In genomic region chr14:75064520-75064919, GRCm38 (mm10) we compare ENCODE assay signal across 13 mouse cellular contexts. TPM values are rescaled to one million over a fixed set of nuclear protein-coding genes. Genes with fewer than 3 reads are reported as not detected.
DNase-seq lines count a peak whose midpoint lies in the region; ATAC-seq and TF ChIP-seq lines count a peak whose summit lies in the region.
"Had no signal": no experiment of that assay in that cellular context is flagged by ENCODE, and none has a peak within 500 bp of the region (broad histone marks: within the 10 kb centered on the region; RNA-seq: fewer than 3 reads in every experiment).

No protein-coding gene starts in this region.

- no peak overlapping the region for H3K4me2 ChIP-seq in intestine, embryonic 16.5 days (ENCODE audit: low read depth, low read length)
- H3K4me2 ChIP-seq: midbrain, embryonic 12.5 days had no signal

- whole genome bisulfite sequencing in intestine, embryonic 16.5 days = 75% methylated on average over 7 of the region's 7 CpGs
- WGBS in thymus, adult 2 months = 92% methylated on average over 7 of the region's 7 CpGs

- in situ Hi-C loops in ES-E14 (cut with MboI; ENCODE audit: low sequenced_read_pairs in 2 of 2, unreplicated experiment in 2 of 2) = no loop called here

- no peaks in the 10 kb centered on the region for H3K27me3 ChIP-seq in intestine, embryonic 16.5 days (replicated peaks; ENCODE audit: control insufficient read depth, insufficient read depth, low read length)
- peaks cover 35% of the 10 kb centered on the region for H3K27me3 ChIP-seq in megakaryocyte, embryonic 14.5 days (replicated peaks)
- no peaks in the 10 kb centered on the region for H3K27me3 ChIP-seq in thymus, adult 2 months (ENCODE audit: control insufficient read depth, insufficient read depth, low read length)
- H3K27me3 ChIP-seq: midbrain, embryonic 12.5 days had no signal

- ATAC-seq in intestine, embryonic 16.5 days = peak; percentile 36; the same call in 1 of the 2 replicates
- ATAC-seq in cerebellum, adult (ENCODE audit: insufficient number of reproducible peaks, low FRiP score, low TSS enrichment) = no peak

- DNase-seq in 416B (ENCODE audit: low read depth) (peak; percentile 27), ES-E14 (ENCODE audit: low read depth, low spot score) (peak; percentile 54)
- no peak for DNase-seq in right cerebral cortex, postnatal 10 days (ENCODE audit: low spot score in 2 of 2)
- DNase-seq in right cerebral cortex, postnatal 25 days = no peak
- no peak for DNase-seq in thymus, adult 2 months
- DNase-seq: gastrocnemius, adult 2 months; heart, postnatal 4 days; retina, postnatal 1 day had no signal

- H3K9ac ChIP-seq in ES-E14 (ENCODE audit: insufficient read depth, low read depth, low read length, poor library complexity, severe bottlenecking) = no peak overlapping the region
- no peak overlapping the region for H3K9ac ChIP-seq in intestine, embryonic 16.5 days (ENCODE audit: low read depth, low read length)
- H3K9ac ChIP-seq: midbrain, embryonic 12.5 days had no signal

- H3K9me3 ChIP-seq in ES-E14 (ENCODE audit: control insufficient read depth, insufficient read depth, low read depth, low read length) = no peaks in the 10 kb centered on the region
- no peaks in the 10 kb centered on the region for H3K9me3 ChIP-seq in intestine, embryonic 16.5 days (ENCODE audit: control insufficient read depth, low read length)
- no peaks in the 10 kb centered on the region for H3K9me3 ChIP-seq in megakaryocyte, embryonic 14.5 days
- H3K9me3 ChIP-seq: midbrain, embryonic 12.5 days had no signal

- no peak overlapping the region for H3K27ac ChIP-seq in ES-E14 (ENCODE audit: insufficient read depth, low read depth, low read length, poor library complexity, severe bottlenecking)
- no peak overlapping the region for H3K27ac ChIP-seq in intestine, embryonic 16.5 days (ENCODE audit: low read length)
- H3K27ac ChIP-seq in thymus, adult 2 months (ENCODE audit: control insufficient read depth, insufficient read depth, low read length) = no peak overlapping the region
- H3K27ac ChIP-seq: gastrocnemius, adult 2 months; kidney, postnatal 0 days; midbrain, embryonic 12.5 days had no signal

- no peak overlapping the region for H3K4me3 ChIP-seq in ES-E14 (ENCODE audit: insufficient read depth in 1 of 2, low read depth in 1 of 2, low read length in 2 of 2, poor library complexity in 1 of 2, severe bottlenecking in 1 of 2)
- H3K4me3 ChIP-seq in intestine, embryonic 16.5 days (ENCODE audit: low read length) = no peak overlapping the region
- H3K4me3 ChIP-seq in megakaryocyte, embryonic 14.5 days (replicated peaks) = peak overlapping the region; percentile 33
- H3K4me3 ChIP-seq in thymus, adult 2 months (ENCODE audit: control insufficient read depth, insufficient read depth, low read length) = no peak overlapping the region
- H3K4me3 ChIP-seq: gastrocnemius, adult 2 months; midbrain, embryonic 12.5 days had no signal

- TF ChIP-seq POLR2A in thymus, adult 2 months (IDR thresholded peaks at IDR 0.05; ENCODE audit: control insufficient read depth, extremely low read depth, insufficient read depth, low read length, poor library complexity) = no peak

- no peaks in the 10 kb centered on the region for H3K36me3 ChIP-seq in ES-E14 (ENCODE audit: control insufficient read depth, insufficient read depth, low read length, poor library complexity, severe bottlenecking)
- no peaks in the 10 kb centered on the region for H3K36me3 ChIP-seq in intestine, embryonic 16.5 days (ENCODE audit: control insufficient read depth, insufficient read depth, low read length)
- no peaks in the 10 kb centered on the region for H3K36me3 ChIP-seq in megakaryocyte, embryonic 14.5 days (replicated peaks; ENCODE audit: low read length)
- H3K36me3 ChIP-seq in thymus, adult 2 months (ENCODE audit: control insufficient read depth, insufficient read depth, low read length) = no peaks in the 10 kb centered on the region
- H3K36me3 ChIP-seq: midbrain, embryonic 12.5 days had no signal

- no peaks in the 10 kb centered on the region for H3K4me1 ChIP-seq in ES-E14 (ENCODE audit: control insufficient read depth in 2 of 2, insufficient read depth in 2 of 2, low read length in 2 of 2, poor library complexity in 1 of 2)
- H3K4me1 ChIP-seq in intestine, embryonic 16.5 days (ENCODE audit: control insufficient read depth, insufficient read depth, low read length) = no peaks in the 10 kb centered on the region
- H3K4me1 ChIP-seq in megakaryocyte, embryonic 14.5 days = peaks cover 33% of the 10 kb centered on the region
- peaks cover 14% of the 10 kb centered on the region for H3K4me1 ChIP-seq in thymus, adult 2 months (replicated peaks; ENCODE audit: control insufficient read depth, insufficient read depth, low read length)
- H3K4me1 ChIP-seq: midbrain, embryonic 12.5 days had no signal

- TF ChIP-seq CTCF in thymus, adult 2 months (IDR thresholded peaks at IDR 0.05; ENCODE audit: borderline replicate concordance, control insufficient read depth, extremely low read depth, insufficient read depth, low read length, poor library complexity) = no peak

TF ChIP-seq in ES-E14, 5 proteins besides CTCF, POLR2A, EP300 and RAD21:
- TF ChIP-seq CHD2 (IDR thresholded peaks at IDR 0.05; ENCODE audit: low read depth, low read length) (no peak), HCFC1 (IDR thresholded peaks at IDR 0.05; ENCODE audit: borderline replicate concordance, insufficient read depth, low read length) (no peak), MAFK (IDR thresholded peaks at IDR 0.05; ENCODE audit: insufficient read depth, low read depth, low read length) (no peak), ZNF384 (IDR thresholded peaks at IDR 0.05; ENCODE audit: low read depth, low read length) (no peak)

RNA-seq across cellular contexts. Expression of gene Rubcnl, which starts 48.7 kb away (rescaled TPM):
- total RNA-seq in ES-E14 (2012; rRNA removed) = 0.09 TPM in 1 of 2 replicates, not detected in the other
- polyA plus RNA-seq in intestine, embryonic 16.5 days (2015; fragmentation: Nextera tagmentation; extraction: Ambion mirVana) = 0.45 and 0.58 TPM in 2 replicates
- polyA plus RNA-seq in megakaryocyte, embryonic 14.5 days (2012; ENCODE audit: insufficient read depth, low replicate concordance) = 0.11 TPM in 1 of 2 replicates, not detected in the other
- 2.7 and 2.9 TPM in 2 replicates for polyA plus RNA-seq in thymus, adult 2 months (2012; rRNA removed)

Comparison
In these comparisons a context has a peak if more than half of its experiments do, and no peak if none do; other contexts are left out.
1. DNase-seq: peak in 416B (single experiment) and ES-E14 (single experiment); none in right cerebral cortex, postnatal 10 days (0 of 2), right cerebral cortex, postnatal 25 days (single experiment) and thymus, adult 2 months (single experiment).